Mouse (Mus musculus) neutrophil, adult 5-6 weeks (primary cell): ENCODE results near the gene Grcc10. TPM values are rescaled to one million over a fixed set of nuclear protein-coding genes. Genes with fewer than 3 reads are reported as not detected.

ENCODE experiments used
- ATAC-seq: fragments of 151-379, 151-347 bp; 2 replicates; pipeline ENCODE4 v1.8.0; 2017; ENCODE audit warnings: mild to moderate bottlenecking, moderate TSS enrichment; ENCODE audit not compliant: insufficient number of reproducible peaks, poor library complexity, low FRiP score, severe bottlenecking; ENCODE audit errors: extremely low read depth
- total RNA-seq: library from RNA; stranded (forward); fragments of 200-1000 nt; gene quantifications from 2 replicates; pipeline ENCODE4 v1.2.3, GENCODE M21; 2017

Grcc10 gene
- total RNA-seq, 1 experiment from 2014 or later, result 171 TPM

GRCm38 (mm10) chr6:124708289-124708889 lies 32.8 kb downstream of the Grcc10 start:
- no peak for ATAC-seq

- no peak for ATAC-seq
These were observed 35.0 kb downstream of the Grcc10 start for GRCm38 (mm10) chr6:124706061-124706627.

- no peak for ATAC-seq
These were observed 36.8 kb downstream of the Grcc10 start for GRCm38 (mm10) chr6:124704417-124704816.

DNA sequence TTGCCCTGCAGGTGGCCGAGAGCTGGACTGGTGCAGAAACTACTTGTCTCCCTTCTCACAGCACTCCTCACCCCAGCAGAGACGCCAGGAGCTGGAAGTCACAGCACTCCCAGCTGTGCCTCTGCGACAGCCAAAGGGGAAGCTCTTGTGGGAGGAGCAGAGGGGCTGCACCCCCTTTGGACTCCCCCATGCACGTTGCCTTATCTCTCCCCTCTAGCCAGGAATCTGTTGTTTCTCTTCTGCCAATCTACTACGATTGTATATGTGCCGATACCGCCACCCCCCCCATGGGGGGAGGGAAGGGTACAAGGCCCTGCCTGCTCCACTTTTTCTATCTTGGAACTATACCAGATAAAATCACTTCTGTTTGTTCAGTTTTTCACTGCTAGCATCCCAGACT lies 37.4 kb downstream of the Grcc10 start:
- ATAC-seq, result no peak

GRCm38 (mm10) chr6:124702784-124703103 lies 38.4 kb downstream of the Grcc10 start:
- peak; percentile 88 for ATAC-seq

DNA sequence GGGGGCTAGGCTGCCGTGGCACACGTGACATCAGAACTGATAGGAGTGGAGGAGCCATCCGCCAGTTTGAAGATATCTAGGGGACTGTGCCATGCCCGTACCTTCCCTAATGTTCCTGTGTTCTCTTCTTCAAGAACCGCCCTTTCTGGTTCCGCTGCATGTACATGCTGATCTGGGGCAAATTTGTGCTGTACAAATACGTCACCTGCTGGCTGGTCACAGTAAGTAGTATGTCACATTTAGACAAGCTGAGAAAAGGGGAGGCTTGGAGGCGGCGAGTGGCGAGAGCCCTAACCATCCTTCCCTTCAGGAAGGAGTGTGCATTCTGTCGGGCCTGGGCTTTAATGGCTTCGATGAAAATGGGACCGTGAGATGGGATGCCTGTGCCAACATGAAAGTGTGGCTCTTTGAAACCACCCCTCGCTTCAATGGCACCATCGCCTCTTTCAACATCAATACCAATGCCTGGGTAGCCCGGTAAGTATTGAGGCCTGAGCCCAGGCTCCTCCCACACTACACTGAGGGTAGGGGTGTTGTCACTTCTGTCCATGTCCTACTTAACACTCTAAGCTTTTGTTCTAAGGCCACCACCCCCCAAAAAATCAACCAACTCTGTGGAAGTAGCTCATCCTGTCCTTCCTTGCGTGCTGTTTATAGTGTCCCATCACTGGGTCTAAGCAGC lies 38.9 kb downstream of the Grcc10 start:
- no peak for ATAC-seq

DNA sequence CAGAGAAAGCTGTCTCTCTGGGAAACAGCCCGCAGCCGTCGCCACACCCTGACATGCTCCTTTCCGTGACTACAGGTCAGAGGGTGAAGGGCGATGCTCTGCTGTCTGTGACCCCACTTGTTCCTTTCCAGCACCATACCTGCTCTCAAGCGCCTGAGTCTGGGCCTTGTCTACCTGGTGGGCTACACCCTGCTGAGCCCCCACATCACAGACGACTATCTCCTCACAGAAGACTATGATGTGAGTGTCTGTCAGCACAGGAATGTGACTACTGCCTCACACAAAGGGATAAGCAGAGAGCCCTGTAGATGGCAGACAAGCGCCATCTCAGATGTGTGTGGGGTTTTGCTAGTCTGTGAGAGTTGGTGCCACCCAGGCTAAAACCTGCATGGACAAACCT lies 39.8 kb downstream of the Grcc10 start:
- no peak for ATAC-seq

- ATAC-seq, result no peak
These were observed 41.1 kb downstream of the Grcc10 start for GRCm38 (mm10) chr6:124699962-124700610.

DNA sequence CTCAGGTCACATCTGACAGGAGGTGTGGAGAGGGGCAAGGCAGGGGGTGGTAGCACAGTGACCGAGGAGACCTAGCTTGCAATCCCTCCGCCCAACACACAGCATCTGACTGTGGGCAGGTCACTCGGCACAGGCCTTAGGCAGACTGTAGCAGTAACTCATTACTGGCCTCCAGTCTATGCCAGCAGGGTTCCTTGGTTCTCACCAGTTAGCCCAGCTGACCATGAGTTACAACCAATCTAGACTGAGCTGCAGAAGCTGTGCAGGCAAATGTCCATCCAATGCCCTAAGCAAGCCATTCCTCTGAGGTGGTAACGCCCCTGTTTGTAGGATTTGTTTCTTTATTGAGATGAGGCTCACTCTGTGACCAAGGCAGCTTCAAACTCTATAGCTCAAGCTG lies 41.8 kb downstream of the Grcc10 start:
- ATAC-seq, result no peak

- no peak for ATAC-seq
These were observed 42.4 kb downstream of the Grcc10 start for GRCm38 (mm10) chr6:124698751-124699150.

DNA sequence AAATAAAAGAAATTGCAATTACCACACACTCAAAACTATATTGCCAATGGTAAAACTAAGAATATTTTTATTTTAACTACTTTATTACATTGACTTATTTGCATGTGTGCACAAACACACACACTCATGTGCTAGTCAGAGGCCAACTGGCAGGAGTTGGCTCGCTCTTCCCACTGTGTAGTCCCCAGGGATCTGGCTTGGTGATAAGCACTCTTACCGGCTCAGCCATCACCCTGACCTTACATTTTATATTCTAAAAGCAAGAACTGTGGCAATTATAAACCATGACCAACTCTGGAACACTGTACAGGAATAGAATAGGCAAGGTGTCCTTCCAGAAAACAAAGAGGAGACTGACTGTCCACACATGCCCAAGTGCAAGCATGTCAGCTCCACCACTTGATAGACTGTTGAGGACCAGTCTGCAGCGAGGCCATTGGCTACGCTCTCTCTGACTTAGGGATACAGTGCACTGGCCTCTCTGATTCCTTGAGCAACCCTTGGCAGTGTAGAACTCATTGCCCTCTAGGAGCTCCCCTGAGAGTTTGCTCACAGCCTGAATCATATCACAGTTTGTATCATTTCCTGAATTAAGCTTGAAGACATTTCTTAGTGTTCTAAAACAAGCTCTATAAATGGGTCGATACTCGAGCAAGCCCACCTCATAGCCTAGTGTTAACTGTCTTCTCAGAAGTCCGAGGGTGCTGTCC lies 44.6 kb downstream of the Grcc10 start:
- no peak for ATAC-seq

GRCm38 (mm10) chr6:124694166-124694955 lies 46.8 kb downstream of the Grcc10 start:
- ATAC-seq, result peak; percentile 55; the same call in 1 of the 2 replicates

GRCm38 (mm10) chr6:124693243-124693981 lies 47.8 kb downstream of the Grcc10 start:
- no peak for ATAC-seq

- ATAC-seq, result no peak
These were observed 50.7 kb downstream of the Grcc10 start for GRCm38 (mm10) chr6:124690517-124690916.
